Mouse (Mus musculus) brain, embryonic 14.5 days (tissue): ENCODE measurements around the gene Ankrd13d. TPM values are rescaled to one million over a fixed set of nuclear protein-coding genes. Genes with fewer than 3 reads are reported as not detected.

ENCODE experiments used
- DNase-seq: peaks from one replicate; pipeline ENCODE4 v3.0.0-alpha.2; 2011; ENCODE audit warnings: low read depth
- CTCF ChIP-seq: fragments of 200-500 bp; IDR thresholded peaks from 2 replicates; pipeline ENCODE4 v1.5.1; 2012; ENCODE audit warnings: inconsistent platforms, mild to moderate bottlenecking, moderate library complexity, borderline replicate concordance; ENCODE audit not compliant: insufficient read depth, insufficient read length; ENCODE audit errors: extremely low read depth
- POLR2A ChIP-seq: fragments of 200-500 bp; IDR thresholded peaks from 2 replicates; pipeline ENCODE4 v1.6.1; 2012; ENCODE audit warnings: mild to moderate bottlenecking, inconsistent platforms, borderline replicate concordance; ENCODE audit not compliant: poor library complexity, insufficient read depth, insufficient read length, severe bottlenecking; ENCODE audit errors: extremely low read depth
- polyA plus RNA-seq: library from polyadenylated mRNA; depleted of rRNA; stranded (reverse); fragments of >200 nt; gene quantifications from 2 replicates; pipeline ENCODE4 v1.2.3, GENCODE M21; 2012; rRNA removed

Gene Ankrd13d
- polyA plus RNA-seq, result 53.4 and 54.2 TPM in 2 replicates

DNA sequence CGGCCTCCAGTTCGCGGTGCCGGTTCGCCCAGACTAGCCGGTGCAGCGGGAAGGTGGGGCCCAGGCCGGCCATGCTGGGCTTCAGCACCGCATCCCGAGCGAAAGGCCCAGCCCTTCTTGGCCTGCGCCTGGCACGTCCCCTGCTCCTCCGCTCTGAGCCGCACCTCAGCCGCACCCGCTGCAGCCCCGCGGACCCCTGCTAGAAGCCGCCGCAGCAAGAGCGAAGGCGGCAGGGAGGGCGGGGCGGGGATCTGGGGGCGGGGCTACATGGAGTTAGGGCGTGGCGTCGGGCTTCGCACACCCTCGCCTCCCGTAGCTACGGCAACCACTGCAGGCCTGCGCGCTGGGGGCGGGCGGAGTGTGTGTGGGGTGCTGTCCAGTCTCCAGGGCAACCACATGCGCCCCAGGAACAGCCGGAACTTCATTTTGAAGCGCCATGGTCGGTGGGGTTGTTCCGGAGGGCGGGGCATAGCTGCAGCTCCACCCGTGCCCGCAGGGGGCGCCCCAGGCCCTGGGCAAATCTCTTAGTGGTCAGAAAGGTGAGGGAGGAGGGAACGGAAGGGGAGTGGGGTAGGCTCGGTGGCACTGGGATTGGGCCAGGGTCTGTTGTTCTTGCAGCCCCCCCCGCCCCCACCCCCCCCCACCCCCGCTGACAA, at the start of gene Ankrd13d:
Gene Ankrd13d, minus strand, starts transcription at position 240 of the 656 bp plus-strand sequence.
- TF ChIP-seq CTCF (peak; percentile 85), POLR2A (peak; percentile 43; the same call in 1 of the 2 replicates)
- peak; percentile 95 for DNase-seq

DNA sequence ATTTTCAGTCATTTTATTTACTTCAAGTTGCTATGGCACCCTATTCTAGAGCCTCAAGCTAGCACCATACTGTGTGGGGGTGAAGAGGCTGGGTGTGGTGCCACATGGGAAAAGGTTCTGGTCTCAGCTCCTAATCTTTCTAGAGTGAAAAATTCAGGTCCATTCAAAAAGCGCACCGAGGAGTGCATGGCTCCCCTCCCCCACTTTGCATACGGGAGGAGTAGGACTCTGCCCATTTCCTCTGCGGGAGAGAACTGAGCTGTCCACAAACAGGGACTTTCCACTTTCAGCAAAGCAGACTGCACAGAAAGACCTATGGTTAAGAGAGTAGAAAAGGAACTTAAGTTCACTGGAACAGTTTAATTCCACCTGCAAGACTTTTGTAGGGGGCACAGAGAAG, 49.7 kb upstream of the Ankrd13d start:
- peak; percentile 61 for DNase-seq
- TF ChIP-seq CTCF, result no peak
- TF ChIP-seq POLR2A, result no peak

DNA sequence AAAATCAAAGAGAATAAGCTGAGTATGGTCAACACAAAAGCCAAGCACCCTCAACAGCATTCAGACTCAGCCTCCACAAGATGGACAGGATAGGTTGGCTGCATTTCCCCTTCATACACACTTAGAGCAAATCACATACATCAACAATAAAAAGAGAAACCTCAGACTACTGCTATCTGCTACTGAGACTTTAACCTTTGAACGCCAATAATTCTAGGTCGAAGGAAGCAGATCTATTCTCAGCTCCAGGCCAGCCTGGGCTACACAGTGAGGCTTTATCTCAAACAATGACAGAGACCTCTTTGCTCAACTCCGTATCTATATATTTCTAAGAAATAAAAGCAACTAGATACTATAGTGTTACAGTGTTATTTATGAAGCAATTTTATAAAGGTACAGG, 48.3 kb upstream of the Ankrd13d start:
- no peak for DNase-seq
- no peak for TF ChIP-seq CTCF
- TF ChIP-seq POLR2A, result no peak

DNA sequence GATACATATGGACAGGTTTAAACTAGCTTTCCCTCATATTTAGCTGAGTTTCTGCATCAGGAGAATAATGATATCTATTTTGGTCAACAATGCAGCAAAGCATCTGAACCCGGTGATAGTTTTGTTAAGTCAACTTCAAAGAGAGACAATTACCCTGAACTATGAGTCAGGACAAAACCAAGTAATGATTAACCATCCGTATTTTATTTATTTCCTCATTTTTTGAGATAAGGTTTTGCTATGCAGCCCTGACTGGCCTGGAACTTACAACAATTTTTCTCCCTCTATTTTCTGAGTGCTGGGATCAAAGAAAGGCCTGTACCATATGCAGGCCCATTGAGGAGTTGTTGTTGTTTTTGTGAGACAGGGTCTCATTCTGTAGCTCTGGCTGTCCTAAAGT, 47.7 kb upstream of the Ankrd13d start:
- TF ChIP-seq POLR2A, result no peak
- TF ChIP-seq CTCF, result no peak
- no peak for DNase-seq

DNA sequence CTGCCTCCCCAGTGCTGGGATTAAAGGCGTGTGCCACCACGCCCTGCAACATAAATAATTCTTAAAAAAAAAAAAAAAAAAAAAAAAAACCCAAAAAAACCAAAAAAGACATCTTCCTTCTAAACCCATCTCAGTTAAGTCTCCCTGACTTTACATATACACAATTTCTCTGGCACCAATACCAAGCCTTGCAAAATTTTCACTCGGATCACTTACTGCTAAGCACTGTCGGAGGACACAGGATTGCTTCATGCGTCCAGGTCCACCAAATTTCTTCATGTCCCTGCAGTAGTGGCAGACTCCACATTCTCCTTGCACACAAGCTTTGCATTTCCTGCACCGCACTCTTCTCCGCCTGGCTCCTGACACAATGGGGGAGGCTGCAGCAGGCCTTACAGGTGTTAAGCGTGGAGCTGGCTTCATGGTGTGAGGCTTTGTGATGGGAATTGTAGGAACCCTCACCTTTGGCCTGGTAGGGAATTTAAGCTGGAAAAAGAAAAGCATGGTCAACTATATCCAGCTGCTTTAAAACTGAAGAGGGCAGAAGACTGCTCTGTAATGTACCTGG, 45.9 kb upstream of the Ankrd13d start:
- TF ChIP-seq POLR2A (no peak), CTCF (no peak)
- DNase-seq, result no peak

DNA sequence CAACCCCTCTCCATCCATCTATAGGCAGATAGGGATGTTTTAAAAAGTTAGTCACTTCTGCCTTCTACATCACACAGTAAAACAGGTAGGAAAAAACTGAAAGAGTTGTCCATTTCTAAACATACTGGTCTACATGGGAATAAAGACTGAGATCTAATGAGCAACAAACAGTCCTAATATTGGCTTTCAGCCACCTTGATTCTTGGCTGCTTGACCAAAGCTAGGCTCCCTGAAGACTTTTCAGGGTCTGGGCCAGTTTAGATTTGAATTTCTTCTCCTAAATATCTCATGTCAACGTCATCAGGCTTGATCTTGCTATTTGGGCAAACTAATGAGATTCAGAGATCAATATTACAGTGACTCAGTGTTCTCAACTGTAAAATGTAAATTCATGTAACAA, 43.9 kb upstream of the Ankrd13d start:
- DNase-seq, result no peak
- TF ChIP-seq CTCF, result no peak
- TF ChIP-seq POLR2A, result no peak

DNA sequence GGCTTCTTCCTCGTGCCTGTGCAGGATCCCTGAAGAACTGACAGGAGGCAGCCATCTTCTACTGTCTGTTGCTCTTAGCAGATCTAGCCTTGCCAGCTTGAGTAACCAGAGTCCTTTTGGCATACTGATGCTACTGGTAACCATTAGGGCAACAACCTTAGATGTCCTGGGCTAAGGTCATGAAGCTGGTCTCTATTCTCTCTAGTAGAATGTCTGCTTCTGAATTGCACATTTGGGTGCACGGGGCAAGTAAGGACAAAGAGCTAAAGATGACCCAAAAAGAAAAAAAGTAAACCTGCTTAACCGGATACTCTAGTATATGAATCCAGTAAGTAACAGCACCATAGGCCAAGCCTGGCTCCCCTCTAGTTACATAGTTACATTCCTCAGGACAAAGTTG, 43.2 kb upstream of the Ankrd13d start:
- DNase-seq, result no peak
- TF ChIP-seq CTCF (no peak), POLR2A (no peak)

DNA sequence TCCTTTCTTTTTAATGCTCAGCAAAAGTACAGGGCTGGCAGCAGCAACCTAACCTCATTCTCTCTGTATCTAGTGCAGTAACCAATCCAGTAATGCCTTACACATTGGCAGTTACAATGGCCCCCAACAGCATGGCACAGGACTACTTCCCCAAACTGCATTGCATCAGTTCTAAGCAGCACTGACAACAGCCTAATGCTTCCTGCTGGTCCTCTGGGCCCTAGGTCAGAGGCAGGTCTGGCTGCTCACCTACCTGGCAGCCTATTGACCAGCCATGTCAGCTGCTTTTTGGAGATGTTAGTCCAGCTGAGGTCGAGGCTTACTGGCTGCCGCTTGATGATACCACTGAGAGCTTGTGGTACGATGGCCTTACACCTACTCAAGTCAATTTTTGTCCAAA, 39.2 kb upstream of the Ankrd13d start:
- TF ChIP-seq POLR2A (no peak), CTCF (no peak)
- DNase-seq, result no peak

DNA sequence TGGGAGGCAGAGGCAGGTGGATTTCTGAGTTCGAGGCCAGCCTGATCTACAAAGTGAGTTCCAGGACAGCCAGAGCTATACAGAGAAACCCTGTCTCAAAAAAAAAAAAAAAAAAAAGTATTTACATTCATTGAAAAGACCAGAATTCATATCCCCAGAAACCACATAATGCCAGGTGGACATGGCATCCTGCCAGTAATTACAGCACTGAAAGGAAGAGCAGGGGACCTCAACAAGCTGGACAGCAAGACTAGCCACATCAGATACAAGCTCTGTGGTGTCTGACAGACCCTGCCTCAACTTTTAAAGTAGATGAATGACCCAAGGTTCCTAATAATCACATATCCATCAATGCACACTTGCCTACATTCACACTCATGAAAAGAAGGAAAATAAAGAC, 38.7 kb upstream of the Ankrd13d start:
- TF ChIP-seq POLR2A, result no peak
- no peak for TF ChIP-seq CTCF
- DNase-seq, result no peak

DNA sequence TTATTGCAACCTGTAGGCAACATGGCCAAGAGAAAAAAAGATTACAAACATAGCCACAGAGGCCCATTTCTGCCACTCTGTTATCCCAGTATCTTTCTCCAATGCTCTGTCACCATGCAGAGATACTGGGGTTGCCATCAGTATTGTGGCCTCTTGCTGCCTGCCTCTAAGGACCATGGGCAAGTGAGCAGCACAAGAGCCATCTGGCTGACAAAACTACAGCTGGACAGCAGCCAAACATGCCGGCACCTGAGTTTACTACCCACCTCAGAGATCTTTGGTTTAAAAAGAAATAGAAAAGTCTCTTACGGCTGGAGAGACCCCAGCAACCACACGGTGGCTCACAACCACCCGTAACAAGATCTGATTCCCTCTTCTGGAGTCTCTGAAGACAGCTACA, 36.3 kb upstream of the Ankrd13d start:
- DNase-seq, result no peak
- TF ChIP-seq CTCF, result no peak
- no peak for TF ChIP-seq POLR2A

DNA sequence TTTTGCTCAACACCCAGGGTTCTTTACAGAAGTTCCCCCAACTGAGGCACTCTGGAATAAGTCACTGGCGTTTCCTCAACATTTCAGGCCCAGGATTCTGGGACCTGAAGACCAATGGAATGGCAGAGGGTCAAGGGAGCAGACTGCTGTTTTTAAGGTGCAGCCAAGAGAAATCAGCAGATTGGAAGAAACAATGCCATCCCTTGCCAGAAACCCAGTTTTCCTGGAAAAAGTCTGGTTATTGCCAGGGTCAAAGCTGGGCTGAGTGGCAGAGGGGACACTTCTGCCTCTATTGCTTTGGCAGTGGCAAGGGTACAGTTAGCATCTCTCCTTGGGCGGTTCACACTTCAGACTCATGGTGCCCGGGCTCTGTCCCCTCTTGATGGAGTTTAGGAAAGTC, 34.2 kb upstream of the Ankrd13d start:
- DNase-seq, result no peak
- TF ChIP-seq POLR2A, result no peak
- TF ChIP-seq CTCF, result no peak

DNA sequence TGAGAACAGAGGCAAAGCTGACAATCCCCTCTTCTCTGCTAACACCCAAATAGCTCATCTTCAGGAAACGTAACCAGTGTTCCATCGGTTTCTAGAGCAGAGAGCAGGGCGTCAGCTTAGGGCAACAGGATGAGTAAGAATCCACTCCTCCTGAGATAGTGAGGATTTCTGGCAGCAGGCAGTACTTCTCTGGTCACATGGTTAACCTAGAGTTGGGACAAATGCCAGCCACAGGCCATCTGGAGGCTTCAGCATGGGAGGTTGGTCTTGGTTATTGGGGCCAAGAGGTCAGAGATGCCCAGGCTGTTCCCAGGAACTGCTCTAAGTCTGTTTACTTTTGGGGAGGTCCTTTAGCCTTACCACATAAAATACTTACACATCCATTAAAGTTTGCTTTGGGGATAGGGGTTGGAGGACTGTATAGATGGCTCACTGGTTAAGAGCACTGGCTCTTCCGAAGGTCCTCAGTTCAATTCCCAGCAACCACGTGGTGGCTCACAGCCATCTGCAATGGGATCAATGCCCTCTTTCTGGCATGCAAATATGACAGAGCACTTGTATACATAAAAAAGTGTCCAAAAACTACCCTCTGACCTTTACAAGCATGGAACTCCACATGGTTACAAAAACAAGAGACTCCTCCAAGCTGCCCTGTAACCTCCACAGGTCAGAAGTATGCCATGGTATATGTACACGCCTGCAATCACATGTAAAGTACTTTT, 32.4 kb upstream of the Ankrd13d start:
- peak; percentile 31 for DNase-seq
- TF ChIP-seq POLR2A, result no peak
- TF ChIP-seq CTCF, result no peak

DNA sequence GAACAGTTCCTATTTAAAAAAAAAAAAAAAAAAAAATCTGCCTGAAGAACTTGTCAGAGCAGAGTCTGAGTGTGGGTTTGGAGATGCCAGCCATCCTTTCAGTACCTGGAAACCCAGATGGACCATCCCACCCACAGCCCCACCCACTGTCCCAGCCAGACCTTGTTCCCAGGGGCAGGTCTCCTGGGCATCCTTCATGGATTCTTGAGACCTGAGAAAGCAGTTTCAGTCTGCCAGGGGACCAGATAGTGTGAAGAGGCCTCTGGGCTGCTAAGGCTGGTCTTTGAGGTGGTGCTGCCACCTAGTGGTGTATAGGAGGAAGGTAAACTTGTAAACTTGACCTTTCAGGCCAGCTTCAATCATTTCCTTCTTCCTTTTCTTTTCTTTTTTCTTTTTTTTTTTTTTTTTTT, 26.8 kb upstream of the Ankrd13d start:
- no peak for TF ChIP-seq POLR2A
- TF ChIP-seq CTCF, result peak; percentile 76; the same call in 1 of the 2 replicates
- peak; percentile 89 for DNase-seq
